Mouse (Mus musculus) left cerebral cortex, adult 2 months (tissue): ENCODE results near the gene Nae1. TPM values are rescaled to one million over a fixed set of nuclear protein-coding genes. Genes with fewer than 3 reads are reported as not detected.
A peak's percentile ranks its signal among the peaks of the same experiment; 100 is the strongest.

ENCODE experiments used
- DNase-seq, 2 experiments: peaks; one replicate each; pipeline ENCODE4 v3.0.0; 2021 to 2022; ENCODE audit warnings: low spot score in 2 of 2, mixed read lengths in 1 of 2; ENCODE audit errors: extremely low spot score in 1 of 2
- H3K27ac ChIP-seq: fragments of 200-600 bp; 2 replicates; pipeline ENCODE4 v1.8.1; 2022
- H3K4me3 ChIP-seq: fragments of 200-600 bp; 2 replicates; pipeline ENCODE4 v1.8.1; 2022
- CTCF ChIP-seq: fragments of 200-600 bp; IDR thresholded peaks from 2 replicates; pipeline ENCODE4 v1.8.1; 2022; ENCODE audit warnings: antibody characterized with exemption, mild to moderate bottlenecking, moderate library complexity
- intact Hi-C: fragments of 180-260 bp; cut with DNase I; formaldehyde crosslinking; loops from one replicate; pipeline ENCODE4 v1.15.1; 2025
- total RNA-seq, 2 experiments: library from RNA; stranded (reverse); gene quantifications; 2 replicates each; pipeline ENCODE4 v1.2.3; 2021

The Nae1 gene
- total RNA-seq, 2 experiments from 2014 or later = 47.0 to 51.2 TPM

GRCm38 (mm10) chr8:104517872-104518271 is 16.6 kb downstream of the Nae1 start:
- DNase-seq = no peak
- intact Hi-C loops = no loop called here
- no peak overlapping the region for H3K4me3 ChIP-seq
- no peak for TF ChIP-seq CTCF
- H3K27ac ChIP-seq = no peak overlapping the region

GRCm38 (mm10) chr8:104510134-104510533 is 24.3 kb downstream of the Nae1 start:
- no peak overlapping the region; the same call in 1 of the 2 replicates for H3K4me3 ChIP-seq
- no peak overlapping the region for H3K27ac ChIP-seq
- intact Hi-C loops = no loop called here
- TF ChIP-seq CTCF = no peak
- DNase-seq = no peak

GRCm38 (mm10) chr8:104509061-104510006 is 25.1 kb downstream of the Nae1 start, which contains the start of gene Terb1:
Terb1 (minus strand) TSS chr8:104509910.
- TF ChIP-seq CTCF = no peak; the same call in 1 of the 2 replicates
- peak; percentile 47 to 54 for DNase-seq
- Histone ChIP-seq H3K27ac (peak within 1 kb of the TSS; percentile 85), H3K4me3 (peak within 1 kb of the TSS; percentile 67)
- intact Hi-C loops = loop anchor here (2.0 to 5.0 kb wide), 2 partner anchors 67 to 167 kb away; partner anchors contain the start of gene Dync1li2

- no peak for DNase-seq
- no peak for TF ChIP-seq CTCF
- intact Hi-C loops = no loop called here
- no peak overlapping the region for H3K27ac ChIP-seq
- H3K4me3 ChIP-seq = no peak overlapping the region
Measured at GRCm38 (mm10) chr8:104479091-104479490, 55.3 kb downstream of the Nae1 start.

DNA sequence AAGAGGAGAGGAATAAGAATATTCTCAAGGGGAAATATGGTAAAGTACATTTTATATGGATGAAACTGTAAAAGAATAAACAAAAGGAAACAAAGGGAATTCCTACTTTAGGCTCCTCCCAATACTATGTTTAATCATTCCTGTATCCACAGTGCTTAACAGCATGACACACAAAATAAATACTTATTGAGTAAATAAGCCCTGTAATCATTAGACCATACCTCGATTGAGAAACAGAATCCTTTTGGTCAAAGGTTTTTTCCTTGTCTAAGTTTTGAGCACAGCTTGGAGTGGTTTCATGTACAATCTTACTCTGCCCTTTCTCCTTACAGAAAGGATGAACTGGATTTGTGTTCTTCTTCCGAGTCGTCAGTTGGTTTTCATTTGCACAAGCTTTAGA is 62.0 kb downstream of the Nae1 start:
- intact Hi-C loops = no loop called here
- no peak overlapping the region for H3K27ac ChIP-seq
- DNase-seq = no peak
- TF ChIP-seq CTCF = no peak
- no peak overlapping the region for H3K4me3 ChIP-seq

GRCm38 (mm10) chr8:104467463-104467862 is 67.0 kb downstream of the Nae1 start:
- Histone ChIP-seq H3K4me3 (no peak overlapping the region), H3K27ac (no peak overlapping the region)
- intact Hi-C loops = no loop called here
- DNase-seq = no peak
- TF ChIP-seq CTCF = no peak

Other genes with a start within 250 kb of the Nae1 start
- gene Cmtm2a, start 241.5 kb downstream of the Nae1 start, total RNA-seq = not detected
- gene Gm45711, start 224.6 kb downstream of the Nae1 start, total RNA-seq = not detected
- not detected for gene Cmtm1, start 224.5 kb downstream of the Nae1 start, total RNA-seq
- gene Gm11020, start 213.1 kb downstream of the Nae1 start, total RNA-seq = not detected
- not detected for gene Cmtm2b, start 212.4 kb downstream of the Nae1 start, total RNA-seq
- gene Cmtm3, start 195.2 kb downstream of the Nae1 start, total RNA-seq = 10 to 100 TPM; 11.9 to 12.8 TPM
- gene Cmtm4, start 138.8 kb downstream of the Nae1 start, total RNA-seq = 10 to 100 TPM; 86.7 to 87.4 TPM
- gene Dync1li2, start 91.6 kb downstream of the Nae1 start, total RNA-seq = 100 to 1,000 TPM; 279 to 326 TPM
- 1 to 10 TPM; 1.9 to 2.0 TPM for gene Terb1, start 24.7 kb downstream of the Nae1 start, total RNA-seq
- gene Car7, start 52 bp upstream of the Nae1 start, total RNA-seq = 10 to 100 TPM; 31.9 to 32.3 TPM
- 1 to 10 TPM; 8.4 to 8.5 TPM for gene Pdp2, start 56.8 kb upstream of the Nae1 start, total RNA-seq
- not detected for gene Cdh16, start 89.8 kb upstream of the Nae1 start, total RNA-seq
- gene Rrad, start 96.7 kb upstream of the Nae1 start, total RNA-seq = 1 to 10 TPM; 4.0 to 4.4 TPM
- 10 to 100 TPM; 30.2 to 34.3 TPM for gene Ciao2b, start 107.3 kb upstream of the Nae1 start, total RNA-seq
- gene Ces2a, start 199.4 kb upstream of the Nae1 start, total RNA-seq = not detected